Mouse (Mus musculus) cortical plate, adult 2 months (tissue): Measurements from ENCODE around the gene Oit1.

Source experiments
- CTCF ChIP-seq: fragments of 200-500 bp; IDR thresholded peaks from 2 replicates; pipeline ENCODE4 v1.5.1; 2011; ENCODE audit warnings: mild to moderate bottlenecking, control low read depth, low read length; ENCODE audit not compliant: insufficient read depth; ENCODE audit errors: extremely low read depth
- POLR2A ChIP-seq: fragments of 200-500 bp; IDR thresholded peaks from 2 replicates; pipeline ENCODE4 v1.6.1; 2011; ENCODE audit warnings: mild to moderate bottlenecking, low read length, control low read depth; ENCODE audit not compliant: insufficient read depth; ENCODE audit errors: extremely low read depth

DNA sequence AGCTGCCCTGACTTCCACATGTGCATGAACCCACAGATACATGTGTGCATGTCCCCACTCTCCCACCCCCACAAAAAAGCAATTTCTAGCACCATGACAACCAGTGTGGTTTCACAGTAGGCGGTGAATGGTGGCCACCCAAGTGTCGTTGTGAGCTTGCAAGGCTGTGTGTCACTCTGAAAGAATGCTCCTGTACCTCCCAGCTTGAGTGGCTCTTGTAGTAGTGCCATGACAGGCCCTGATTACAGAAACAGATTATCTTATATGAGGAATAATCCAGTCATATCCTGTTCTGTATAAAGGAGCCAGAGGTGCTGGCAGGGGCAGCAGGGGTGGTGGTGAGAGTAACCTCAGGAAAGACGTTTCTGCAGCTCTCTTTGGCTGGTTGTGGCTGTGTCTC is 40.1 kb upstream of the Oit1 start:
- TF ChIP-seq CTCF (no peak), POLR2A (no peak)
